12 mouse cellular contexts compared by ENCODE assay signal in genomic region chr5:91945609-91946008, GRCm38 (mm10). TPM values are rescaled to one million over a fixed set of nuclear protein-coding genes. Genes with fewer than 3 reads are reported as not detected.
"Had no signal": no experiment of that assay in that cellular context is flagged by ENCODE, and none has a peak within 500 bp of the region (broad histone marks: within the 10 kb centered on the region; RNA-seq: fewer than 3 reads in every experiment).

No protein-coding gene starts in this region.

RNA-seq across cellular contexts. Expression of gene Odaph, which starts 41.7 kb away (rescaled TPM):
- polyA plus RNA-seq: liver, embryonic 15.5 days; liver, postnatal 0 days; lung, adult 2 months; lung, embryonic 15.5 days; macrophage; midbrain, embryonic 16.5 days; myocyte; neural tube, embryonic 11.5 days; neural tube, embryonic 13.5 days; small intestine, adult 2 months; thymus, adult 2 months; urinary bladder, adult 2 months had no signal
